Mouse (Mus musculus) G1E (cell line): ENCODE measurements around the gene Herc4. TPM values are rescaled to one million over a fixed set of nuclear protein-coding genes. Genes with fewer than 3 reads are reported as not detected.

ENCODE experiments used
- ATAC-seq: 2 replicates; pipeline ENCODE4 v1.8.0; 2016; ENCODE audit warnings: mild to moderate bottlenecking; ENCODE audit not compliant: insufficient number of reproducible peaks, poor library complexity, low FRiP score, severe bottlenecking; ENCODE audit errors: extremely low read depth
- DNase-seq: peaks from one replicate; pipeline ENCODE4 v3.0.0; 2012; ENCODE audit warnings: low spot score
- H3K27me3 ChIP-seq: 2 replicates; pipeline ENCODE4 v1.6.1; 2012; ENCODE audit warnings: mild to moderate bottlenecking, low read length, inconsistent platforms; ENCODE audit not compliant: insufficient read depth
- H3K36me3 ChIP-seq: replicated peaks from 2 replicates; pipeline ENCODE3; 2012; ENCODE audit warnings: mild to moderate bottlenecking, inconsistent platforms
- H3K4me1 ChIP-seq: 2 replicates; pipeline ENCODE4 v1.6.1; 2012; ENCODE audit warnings: low read depth, low read length, inconsistent platforms, mixed read lengths; ENCODE audit not compliant: insufficient read depth
- H3K4me3 ChIP-seq: 2 replicates; pipeline ENCODE4 v1.5.1; 2012; ENCODE audit warnings: low read depth, mild to moderate bottlenecking, inconsistent platforms, low read length, moderate library complexity, mixed read lengths
- H3K9me3 ChIP-seq: replicated peaks from 2 replicates; pipeline ENCODE4 v1.6.1; 2012; ENCODE audit warnings: inconsistent platforms
- CTCF ChIP-seq: IDR thresholded peaks from 2 replicates; pipeline ENCODE4 v1.5.1; 2012; ENCODE audit warnings: low read depth, low read length, inconsistent platforms, mixed read lengths
- GATA1 ChIP-seq: IDR thresholded peaks from 2 replicates; pipeline ENCODE4 v1.6.1; 2012; ENCODE audit warnings: borderline replicate concordance, low read length, inconsistent platforms, mixed read lengths
- GATA2 ChIP-seq: IDR thresholded peaks from 2 replicates; pipeline ENCODE4 v1.6.1; 2012; ENCODE audit warnings: low read depth, low read length, inconsistent platforms, borderline replicate concordance
- POLR2AphosphoS5 ChIP-seq: IDR thresholded peaks from 2 replicates; pipeline ENCODE4 v1.6.1; 2012; ENCODE audit warnings: low read depth, low read length, inconsistent platforms; ENCODE audit not compliant: insufficient replicate concordance
- TAL1 ChIP-seq: conservative IDR thresholded peaks from 2 replicates; pipeline ENCODE4 v1.6.1; 2012; ENCODE audit warnings: low read depth, low read length, inconsistent platforms, mixed read lengths
- polyA plus RNA-seq: library from polyadenylated mRNA; stranded (reverse); fragments of >175 nt; gene quantifications from 2 replicates; pipeline ENCODE4 v1.2.3, GENCODE M21; 2012
- total RNA-seq, 2 experiments: library from RNA; stranded (forward) in 1 of 2; stranded (reverse) in 1 of 2; fragments of 200-1000 nt in 1 of 2; fragments of >200 nt in 1 of 2; fragmentation: Nextera tagmentation in 1 of 2; gene quantifications; 2 replicates each; pipeline ENCODE4 v1.2.3; 2014 to 2017

The Herc4 gene
- 45.9 and 62.3 TPM in 2 replicates for total RNA-seq (2014; fragmentation: Nextera tagmentation)
- total RNA-seq (2017) = 32.7 and 32.9 TPM in 2 replicates
- 5.8 and 6.7 TPM in 2 replicates for polyA plus RNA-seq

DNA sequence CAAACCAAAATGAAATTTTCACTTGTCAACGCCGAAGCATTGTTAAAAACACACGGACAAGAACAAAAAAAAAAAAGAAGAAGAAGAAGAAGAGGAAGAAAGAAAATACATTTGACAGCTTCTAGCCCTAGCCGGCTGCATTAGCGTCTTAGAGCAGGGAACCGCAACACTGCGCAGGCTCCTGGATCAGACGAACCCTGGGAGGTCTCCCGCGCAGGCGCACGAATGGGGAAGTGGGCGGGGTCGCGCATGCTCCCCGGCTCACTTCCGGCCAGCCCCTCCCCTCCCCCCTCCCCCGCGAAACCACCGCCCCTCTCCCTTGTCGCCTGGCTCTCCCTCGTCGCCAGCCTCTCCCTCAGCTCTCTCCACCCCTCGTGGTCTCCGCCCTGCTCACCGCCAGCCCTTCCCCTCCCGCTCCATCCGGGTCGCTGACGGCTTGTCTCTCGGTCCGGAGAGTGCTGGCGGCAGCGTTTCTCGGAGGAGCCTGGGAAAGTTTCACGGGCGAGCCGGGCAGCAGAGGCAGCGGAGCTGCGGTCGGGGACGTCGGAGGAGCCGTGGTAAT lies at the start of gene Herc4:
Gene Herc4 (plus strand): TSS at position 318 of the 562 bp plus-strand sequence.
- no peaks in the 10 kb centered on the region; the same call in 1 of the 2 replicates for H3K4me1 ChIP-seq
- H3K27me3 ChIP-seq = no peaks in the 10 kb centered on the region
- peak within 1 kb of the TSS; percentile 82 for H3K4me3 ChIP-seq
- TF ChIP-seq CTCF = no peak
- peaks cover 6% of the 10 kb centered on the region for H3K36me3 ChIP-seq
- DNase-seq = peak; percentile 78
- H3K9me3 ChIP-seq = no peaks in the 10 kb centered on the region
- peak; percentile 100 for ATAC-seq

DNA sequence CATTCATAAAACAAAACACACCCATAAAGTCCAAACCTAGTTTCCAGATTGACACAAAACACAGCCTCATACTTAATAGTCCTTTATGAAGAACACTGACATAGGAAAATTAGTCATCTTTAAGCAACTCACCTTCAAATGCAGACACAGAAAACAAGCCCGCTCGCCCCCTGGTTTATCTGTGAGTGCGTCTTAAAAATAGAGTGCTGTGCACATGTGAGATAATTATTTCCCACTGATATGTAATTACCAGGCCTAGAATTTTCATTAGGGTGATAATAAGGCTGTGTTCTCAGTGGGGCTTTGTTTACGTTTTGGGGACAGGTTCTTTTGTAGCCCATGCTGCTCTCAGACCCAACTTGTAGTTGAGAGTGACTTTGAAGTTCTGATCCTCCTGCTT lies 44.6 kb upstream of the Herc4 start:
- ATAC-seq = no peak
- Histone ChIP-seq H3K36me3 (no peaks in the 10 kb centered on the region), H3K9me3 (no peaks in the 10 kb centered on the region), H3K27me3 (no peaks in the 10 kb centered on the region), H3K4me3 (no peak overlapping the region), H3K4me1 (no peaks in the 10 kb centered on the region)
- no peak for TF ChIP-seq TAL1
- TF ChIP-seq POLR2AphosphoS5 = no peak
- no peak for TF ChIP-seq GATA1
- TF ChIP-seq GATA2 = no peak
- TF ChIP-seq CTCF = no peak
- DNase-seq = no peak

DNA sequence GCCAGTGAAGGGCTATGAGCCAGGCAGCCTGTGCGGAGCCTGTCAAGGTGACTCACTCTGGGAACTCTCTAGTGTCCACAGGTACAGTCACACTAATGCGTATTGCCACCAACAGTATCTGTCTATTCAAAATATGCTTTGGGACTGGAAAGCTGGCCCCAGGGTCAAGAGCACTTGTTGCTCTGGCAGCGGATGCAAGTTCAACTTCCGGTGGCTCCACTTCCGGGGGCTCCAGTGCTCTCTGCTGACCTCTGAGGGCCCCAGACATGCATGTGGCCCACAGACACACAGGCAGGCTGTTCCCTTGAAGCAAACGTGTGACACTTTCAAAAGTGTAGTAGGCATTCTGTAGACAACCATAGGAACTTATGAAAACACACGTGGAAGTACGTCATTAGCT lies 42.1 kb upstream of the Herc4 start:
- H3K27me3 ChIP-seq = no peaks in the 10 kb centered on the region
- ATAC-seq = no peak
- no peak for TF ChIP-seq TAL1
- TF ChIP-seq POLR2AphosphoS5 = no peak
- no peak for TF ChIP-seq CTCF
- no peak for TF ChIP-seq GATA1

DNA sequence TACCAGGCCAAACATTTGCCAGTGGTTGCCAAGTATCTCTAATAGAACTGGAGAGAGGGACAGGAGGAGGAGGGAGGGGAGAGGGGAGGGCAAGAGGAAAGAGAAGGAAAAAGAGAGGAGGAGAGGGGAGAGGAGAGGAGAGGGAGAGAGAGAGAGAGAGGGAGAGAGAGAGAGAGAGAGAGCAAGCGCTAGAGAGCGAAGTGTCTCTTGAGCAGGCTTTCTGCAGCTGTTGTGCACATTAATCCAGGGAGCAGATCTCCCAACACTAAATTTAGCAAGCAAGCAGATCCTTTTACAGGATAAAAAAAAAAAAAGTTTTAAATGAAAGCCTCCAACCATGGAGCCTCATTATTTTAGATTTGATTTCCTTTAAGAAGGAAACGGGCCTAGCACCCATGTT lies 40.6 kb upstream of the Herc4 start:
- ATAC-seq (no peak), DNase-seq (no peak)
- H3K9me3 ChIP-seq = no peaks in the 10 kb centered on the region
- no peak overlapping the region for H3K4me3 ChIP-seq
- H3K36me3 ChIP-seq = no peaks in the 10 kb centered on the region
- H3K4me1 ChIP-seq = no peaks in the 10 kb centered on the region
- TF ChIP-seq GATA2 = no peak
- TF ChIP-seq TAL1 = no peak
- no peak for TF ChIP-seq GATA1
- TF ChIP-seq CTCF = no peak
- TF ChIP-seq POLR2AphosphoS5 = no peak
- H3K27me3 ChIP-seq = no peaks in the 10 kb centered on the region

More for the DNA sequence above, 42.1 kb upstream of the Herc4 start:
- DNase-seq = no peak
- no peaks in the 10 kb centered on the region for H3K36me3 ChIP-seq
- H3K9me3 ChIP-seq = no peaks in the 10 kb centered on the region
- no peak overlapping the region for H3K4me3 ChIP-seq
- no peaks in the 10 kb centered on the region for H3K4me1 ChIP-seq

DNA sequence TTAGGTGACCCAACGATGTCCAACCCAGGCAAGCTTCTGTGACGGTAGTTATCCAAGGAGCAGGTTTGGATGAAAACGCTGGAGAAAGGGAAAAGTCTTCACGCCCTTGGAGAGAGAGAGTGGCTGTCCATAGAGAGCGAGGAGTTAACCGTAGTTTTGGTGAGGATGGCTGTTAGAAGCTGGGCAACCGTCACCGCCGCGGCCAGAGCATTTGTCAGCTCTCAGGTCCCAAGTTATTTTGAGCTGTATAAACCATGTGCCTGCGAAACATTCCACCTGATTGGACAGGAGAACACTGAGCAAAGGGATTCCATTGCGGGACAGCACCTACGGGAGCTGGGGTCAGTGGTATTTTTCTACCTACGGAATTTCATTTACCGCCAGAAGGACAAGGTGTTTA lies 39.9 kb upstream of the Herc4 start, which contains the start of gene Mypn:
Gene Mypn (minus strand): TSS at position 225 of the 400 bp plus-strand sequence.
- H3K36me3 ChIP-seq = no peaks in the 10 kb centered on the region
- H3K9me3 ChIP-seq = no peaks in the 10 kb centered on the region
- H3K27me3 ChIP-seq = no peaks in the 10 kb centered on the region
- DNase-seq (no peak), ATAC-seq (no peak)
- H3K4me1 ChIP-seq = no peaks in the 10 kb centered on the region
- no peak for TF ChIP-seq TAL1
- no peak within 1 kb of the TSS for H3K4me3 ChIP-seq

DNA sequence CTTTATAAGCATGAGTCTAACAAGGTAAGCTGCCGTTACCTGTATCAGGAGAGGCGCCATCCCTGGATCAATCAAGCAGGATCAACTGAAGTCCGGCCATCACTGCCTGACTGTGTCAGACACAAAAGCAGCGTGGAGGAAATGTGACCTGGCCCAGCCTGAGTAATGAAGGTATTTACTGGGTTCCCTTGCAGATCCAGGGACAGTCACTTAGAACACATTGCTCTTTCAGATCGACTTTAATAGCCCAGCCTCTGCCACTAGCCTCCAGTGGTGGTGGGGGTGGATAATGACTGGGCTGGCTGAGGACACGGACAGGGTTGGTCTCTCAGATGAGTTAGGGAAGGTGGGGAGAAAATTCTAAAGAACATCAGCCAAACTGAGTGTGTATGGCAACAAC lies 34.7 kb upstream of the Herc4 start:
- DNase-seq (no peak), ATAC-seq (no peak)
- no peak overlapping the region for H3K4me3 ChIP-seq
- H3K9me3 ChIP-seq = no peaks in the 10 kb centered on the region
- TF ChIP-seq GATA2 (no peak), CTCF (no peak), TAL1 (no peak), GATA1 (no peak), POLR2AphosphoS5 (no peak)
- H3K36me3 ChIP-seq = no peaks in the 10 kb centered on the region
- H3K27me3 ChIP-seq = no peaks in the 10 kb centered on the region
- no peaks in the 10 kb centered on the region for H3K4me1 ChIP-seq
